Mouse (Mus musculus) MEL (cell line): ENCODE data around the gene Wwtr1. TPM values are rescaled to one million over a fixed set of nuclear protein-coding genes. Genes with fewer than 3 reads are reported as not detected.

Source experiments
- DNase-seq: peaks from one replicate; pipeline ENCODE4 v3.0.0; 2011; ENCODE audit warnings: low read depth, low spot score
- H3K27ac ChIP-seq: 2 replicates; pipeline ENCODE4 v1.5.1; 2012; ENCODE audit warnings: low read depth, mild to moderate bottlenecking, control low read depth, low read length, moderate library complexity; ENCODE audit not compliant: control insufficient read depth
- H3K27me3 ChIP-seq, 2 experiments: fragments of 150-350 bp in 1 of 2; sonication (generic) in 1 of 2; 2 replicates each; pipeline ENCODE4 v1.6.1; 2012; ENCODE audit warnings: low read length in 2 of 2, mild to moderate bottlenecking in 2 of 2, improper control_type of control experiment in 1 of 2, moderate library complexity in 1 of 2; ENCODE audit not compliant: insufficient read depth in 2 of 2, control insufficient read depth in 1 of 2
- H3K36me3 ChIP-seq, 2 experiments: 2 replicates each; pipeline ENCODE4 v1.6.1; 2012 to 2014; ENCODE audit warnings: low read length in 2 of 2, improper control_type of control experiment in 1 of 2, inconsistent platforms in 1 of 2, mild to moderate bottlenecking in 1 of 2; ENCODE audit not compliant: insufficient read depth in 2 of 2, control insufficient read depth in 1 of 2
- H3K4me1 ChIP-seq, 2 experiments: fragments of 150-350 bp in 1 of 2; sonication (generic) in 1 of 2; 2 replicates each; pipeline ENCODE4 v1.6.1; 2012; ENCODE audit warnings: low read length in 2 of 2, improper control_type of control experiment in 1 of 2, mild to moderate bottlenecking in 1 of 2; ENCODE audit not compliant: insufficient read depth in 2 of 2, control insufficient read depth in 1 of 2
- H3K4me3 ChIP-seq, 2 experiments: fragments of 150-350 bp in 1 of 2; sonication (generic) in 1 of 2; 2 replicates each; pipeline ENCODE4 v1.5.1; 2012; ENCODE audit warnings: low read depth in 2 of 2, low read length in 2 of 2, mild to moderate bottlenecking in 2 of 2, moderate library complexity in 2 of 2, control low read depth in 1 of 2, improper control_type of control experiment in 1 of 2; ENCODE audit not compliant: control insufficient read depth in 1 of 2, insufficient read depth in 1 of 2
- H3K79me2 ChIP-seq: 2 replicates; pipeline ENCODE4 v1.6.1; 2012; ENCODE audit warnings: mild to moderate bottlenecking, low read length, moderate library complexity; ENCODE audit not compliant: control insufficient read depth, poor library complexity, insufficient read depth
- H3K9ac ChIP-seq: 2 replicates; pipeline ENCODE4 v1.6.1; 2012; ENCODE audit warnings: low read depth, mild to moderate bottlenecking, control low read depth, low read length, moderate library complexity; ENCODE audit not compliant: control insufficient read depth, poor library complexity, severe bottlenecking
- H3K9me3 ChIP-seq: fragments of 150-350 bp; sonication (generic); replicated peaks from 2 replicates; pipeline ENCODE4 v1.6.1; 2012; ENCODE audit warnings: mild to moderate bottlenecking, low read length, improper control_type of control experiment, moderate library complexity; ENCODE audit not compliant: insufficient read depth
- CHD1 ChIP-seq: IDR thresholded peaks from 2 replicates; pipeline ENCODE4 v1.6.1; 2012; ENCODE audit warnings: low read depth, mild to moderate bottlenecking, inconsistent platforms, low read length, improper control_type of control experiment
- CHD2 ChIP-seq: IDR thresholded peaks from 2 replicates; pipeline ENCODE4 v1.6.1; 2011; ENCODE audit warnings: low read length, improper control_type of control experiment
- CTCF ChIP-seq, 3 experiments: IDR thresholded peaks in 2 of 3; conservative IDR thresholded peaks in 1 of 3; 2 replicates each; pipeline ENCODE4 v1.5.1; 2011 to 2012; ENCODE audit warnings: low read length in 3 of 3, low read depth in 2 of 3, mild to moderate bottlenecking in 2 of 3, improper control_type of control experiment in 1 of 3, inconsistent platforms in 1 of 3, mixed read lengths in 1 of 3, moderate library complexity in 1 of 3; ENCODE audit not compliant: control insufficient read depth in 1 of 3, insufficient read depth in 1 of 3, poor library complexity in 1 of 3, severe bottlenecking in 1 of 3
- ETS1 ChIP-seq: IDR thresholded peaks from 2 replicates; pipeline ENCODE4 v1.6.1; 2012; ENCODE audit warnings: low read depth, mild to moderate bottlenecking, inconsistent platforms, low read length, improper control_type of control experiment, moderate library complexity
- KAT2A ChIP-seq: conservative IDR thresholded peaks from 2 replicates; pipeline ENCODE4 v1.6.1; 2012; ENCODE audit warnings: low read depth, low read length, improper control_type of control experiment, inconsistent platforms
- MAFK ChIP-seq: IDR thresholded peaks from 2 replicates; pipeline ENCODE4 v1.6.1; 2011; ENCODE audit warnings: low read depth, mild to moderate bottlenecking, low read length, improper control_type of control experiment, borderline replicate concordance
- MAX ChIP-seq: IDR thresholded peaks from 2 replicates; pipeline ENCODE4 v1.6.1; 2011; ENCODE audit warnings: low read length, improper control_type of control experiment
- MAZ ChIP-seq: IDR thresholded peaks from 2 replicates; pipeline ENCODE4 v1.6.1; 2012; ENCODE audit warnings: low read depth, mild to moderate bottlenecking, inconsistent platforms, low read length, improper control_type of control experiment
- MYB ChIP-seq: IDR thresholded peaks from 2 replicates; pipeline ENCODE4 v1.6.1; 2011; ENCODE audit warnings: mild to moderate bottlenecking, low read depth, low read length, improper control_type of control experiment
- MYC ChIP-seq: IDR thresholded peaks from 2 replicates; pipeline ENCODE4 v1.6.1; 2011; ENCODE audit warnings: low read depth, mild to moderate bottlenecking, low read length, improper control_type of control experiment, moderate library complexity
- NELFE ChIP-seq: IDR thresholded peaks from 2 replicates; pipeline ENCODE4 v1.6.1; 2011; ENCODE audit warnings: low read depth, low read length, improper control_type of control experiment
- POLR2AphosphoS2 ChIP-seq: IDR thresholded peaks from 2 replicates; pipeline ENCODE4 v1.6.1; 2011; ENCODE audit warnings: low read length, improper control_type of control experiment
- POLR2AphosphoS5 ChIP-seq: IDR thresholded peaks from 2 replicates; pipeline ENCODE4 v1.6.1; 2012; ENCODE audit warnings: low read depth, borderline replicate concordance, mild to moderate bottlenecking, inconsistent platforms, low read length, moderate library complexity, mixed read lengths
- RAD21 ChIP-seq: IDR thresholded peaks from 2 replicates; pipeline ENCODE4 v1.6.1; 2011; ENCODE audit warnings: mild to moderate bottlenecking, low read depth, low read length, improper control_type of control experiment
- SMC3 ChIP-seq: IDR thresholded peaks from 2 replicates; pipeline ENCODE4 v1.6.1; 2011; ENCODE audit warnings: low read depth, low read length, improper control_type of control experiment
- TAL1 ChIP-seq: IDR thresholded peaks from 2 replicates; pipeline ENCODE4 v1.6.1; 2012; ENCODE audit warnings: mild to moderate bottlenecking, inconsistent platforms, low read length, moderate library complexity, mixed read lengths
- TBP ChIP-seq: IDR thresholded peaks from 2 replicates; pipeline ENCODE4 v1.8.0; 2011; ENCODE audit warnings: low read depth, low read length, improper control_type of control experiment
- USF1 ChIP-seq: IDR thresholded peaks from 2 replicates; pipeline ENCODE4 v1.6.1; 2014; ENCODE audit warnings: low read depth, mild to moderate bottlenecking, inconsistent platforms, low read length, improper control_type of control experiment, moderate library complexity
- USF2 ChIP-seq, 2 experiments: IDR thresholded peaks; 2 replicates each; pipeline ENCODE4 v1.6.1; 2011 to 2012; ENCODE audit warnings: improper control_type of control experiment in 2 of 2, low read length in 2 of 2, borderline replicate concordance in 1 of 2, inconsistent platforms in 1 of 2, low read depth in 1 of 2, mild to moderate bottlenecking in 1 of 2; ENCODE audit not compliant: insufficient read depth in 1 of 2
- ZC3H11A ChIP-seq: IDR thresholded peaks from 2 replicates; pipeline ENCODE4 v1.6.1; 2012; ENCODE audit warnings: low read depth, mild to moderate bottlenecking, inconsistent platforms, low read length, improper control_type of control experiment
- ZNF384 ChIP-seq: IDR thresholded peaks from 2 replicates; pipeline ENCODE4 v1.6.1; 2012; ENCODE audit warnings: low read depth, mild to moderate bottlenecking, inconsistent platforms, low read length, improper control_type of control experiment
- polyA plus RNA-seq, 2 experiments: library from polyadenylated mRNA; stranded (reverse) in 1 of 2; unstranded in 1 of 2; fragments of >175 nt in 1 of 2; fragments of >200 nt in 1 of 2; gene quantifications; 2 replicates each; pipeline versions ENCODE4 v1.2.1 to v1.2.4; 2012; ENCODE audit warnings: low replicate concordance in 2 of 2, low read depth in 1 of 2; ENCODE audit not compliant: insufficient read length in 2 of 2, insufficient read depth in 1 of 2, missing spikeins in 1 of 2
- total RNA-seq: library from RNA; depleted of rRNA; stranded (reverse); fragments of 300-350 nt; gene quantifications from 2 replicates; pipeline ENCODE4 v1.2.3, GENCODE M21; 2012

Wwtr1 gene
- total and polyA plus RNA-seq, 3 experiments = not detected

- Histone ChIP-seq H3K36me3 (no peaks in the 10 kb centered on the region), H3K4me3 (no peak overlapping the region), H3K27me3 (peaks cover 0 to 3% of the 10 kb centered on the region in 2 experiments; a peak in 1 of 4 replicates), H3K9me3 (no peaks in the 10 kb centered on the region), H3K27ac (no peak overlapping the region), H3K79me2 (no peaks in the 10 kb centered on the region), H3K4me1 (no peaks in the 10 kb centered on the region), H3K9ac (no peak overlapping the region)
- TF ChIP-seq USF2 (IDR thresholded peaks at IDR 0.05; ENCODE audit: borderline replicate concordance in 1 of 2, insufficient read depth in 1 of 2, low read depth in 1 of 2, low read length in 2 of 2) = no peak
- TF ChIP-seq TBP = no peak
- no peak for TF ChIP-seq MYB
- no peak for TF ChIP-seq MAX
- TF ChIP-seq RAD21 = no peak
- no peak for TF ChIP-seq ZC3H11A
- TF ChIP-seq CTCF (IDR thresholded peaks at IDR 0.05 in 2 of 3, conservative IDR thresholded peaks at IDR 0.05 in 1 of 3; ENCODE audit: control insufficient read depth in 1 of 3, insufficient read depth in 1 of 3, low read depth in 2 of 3, low read length in 3 of 3, poor library complexity in 1 of 3, severe bottlenecking in 1 of 3) = no peak
- TF ChIP-seq KAT2A = no peak
- no peak for TF ChIP-seq MAZ
- no peak for TF ChIP-seq USF1
- TF ChIP-seq TAL1 = no peak
- TF ChIP-seq MYC = no peak
- TF ChIP-seq MAFK = no peak
- TF ChIP-seq POLR2AphosphoS2 = no peak
- no peak for TF ChIP-seq ZNF384
- no peak for TF ChIP-seq CHD1
- no peak for TF ChIP-seq CHD2
- no peak for TF ChIP-seq ETS1
- TF ChIP-seq SMC3 = no peak
- DNase-seq = no peak
Observed at GRCm38 (mm10) chr3:57574885-57575659, 638 bp downstream of the Wwtr1 start.

GRCm38 (mm10) chr3:57573898-57574570 is 1.7 kb downstream of the Wwtr1 start:
- H3K9ac ChIP-seq = no peak overlapping the region
- no peaks in the 10 kb centered on the region for H3K4me1 ChIP-seq
- peaks cover 0 to 3% of the 10 kb centered on the region in 2 experiments; a peak in 1 of 4 replicates for H3K27me3 ChIP-seq
- H3K4me3 ChIP-seq = no peak overlapping the region
- TF ChIP-seq NELFE (no peak), POLR2AphosphoS5 (no peak), TAL1 (no peak), ETS1 (no peak), SMC3 (no peak), MAX (no peak)
- no peak for DNase-seq
- no peaks in the 10 kb centered on the region for H3K36me3 ChIP-seq
- no peaks in the 10 kb centered on the region for H3K79me2 ChIP-seq
- H3K9me3 ChIP-seq = no peaks in the 10 kb centered on the region
- H3K27ac ChIP-seq = no peak overlapping the region
